ENCODE assay signal across 26 mouse cellular contexts in the genomic region with DNA sequence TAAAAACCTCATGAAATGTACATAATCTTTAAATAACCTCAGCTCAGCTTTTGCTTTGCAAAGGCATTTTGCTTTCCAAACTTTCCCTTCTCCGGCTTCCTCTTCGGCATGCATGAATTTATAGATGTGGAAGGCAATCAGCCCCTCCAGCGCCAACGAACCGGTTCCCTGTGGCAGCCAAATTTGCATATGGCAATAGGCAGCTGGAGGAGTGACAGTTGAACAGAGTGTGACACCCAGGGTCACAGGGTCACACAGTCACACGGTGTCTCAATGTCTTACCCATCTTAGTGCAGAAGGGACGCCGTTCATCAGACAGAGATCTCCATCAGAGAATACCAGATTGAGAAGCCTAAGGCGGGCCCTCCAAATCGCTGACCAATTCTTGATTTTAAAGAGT.
"Had no signal": no experiment of that assay in that cellular context is flagged by ENCODE, and none has a peak within 500 bp of the region (broad histone marks: within the 10 kb centered on the region; RNA-seq: fewer than 3 reads in every experiment).

No protein-coding gene starts in this region.

- H3K27me3 ChIP-seq: heart, embryonic 13.5 days; heart, embryonic 15.5 days; hindbrain, embryonic 15.5 days; kidney, embryonic 15.5 days; limb, embryonic 13.5 days; limb, embryonic 15.5 days; liver, embryonic 13.5 days; liver, embryonic 15.5 days had no signal

- H3K9me3 ChIP-seq: heart, embryonic 13.5 days; heart, embryonic 15.5 days; hindbrain, embryonic 15.5 days; kidney, embryonic 15.5 days; limb, embryonic 13.5 days; limb, embryonic 15.5 days; liver, embryonic 13.5 days; liver, embryonic 15.5 days had no signal

- H3K9ac ChIP-seq: heart, embryonic 13.5 days; heart, embryonic 15.5 days; hindbrain, embryonic 15.5 days; kidney, embryonic 15.5 days; limb, embryonic 13.5 days; limb, embryonic 15.5 days; liver, embryonic 13.5 days; liver, embryonic 15.5 days had no signal

- H3K4me1 ChIP-seq: heart, embryonic 13.5 days; heart, embryonic 15.5 days; hindbrain, embryonic 15.5 days; kidney, embryonic 15.5 days; liver, embryonic 13.5 days; liver, embryonic 15.5 days had no signal

- H3K4me3 ChIP-seq: heart, adult 2 months; heart, embryonic 13.5 days; heart, embryonic 15.5 days; hindbrain, embryonic 15.5 days; kidney, embryonic 15.5 days; limb, embryonic 13.5 days; limb, embryonic 15.5 days; liver, embryonic 13.5 days; liver, embryonic 15.5 days had no signal

- ATAC-seq: hindbrain, postnatal 0 days; intestine, embryonic 16.5 days had no signal

- H3K27ac ChIP-seq: heart, adult 2 months; heart, embryonic 13.5 days; heart, embryonic 15.5 days; hindbrain, embryonic 15.5 days; hindbrain, postnatal 0 days; kidney, embryonic 15.5 days; kidney, postnatal 0 days; limb, embryonic 13.5 days; limb, embryonic 15.5 days; liver, embryonic 13.5 days; liver, embryonic 15.5 days had no signal

- DNase-seq: gastrocnemius, postnatal 14 days; gastrocnemius, postnatal 36 days; heart, adult 11 months; heart, adult 2 months; heart, postnatal 14 days; heart, postnatal 36 days; kidney, adult 11 months; kidney, adult 2 months; kidney, adult 9 months; kidney, postnatal 14 days; kidney, postnatal 36 days; layer of hippocampus, adult 9-11 months; layer of hippocampus, postnatal 36 days; left cerebral cortex, postnatal 4 days; liver, embryonic 13.5 days had no signal

- H3K4me2 ChIP-seq: heart, embryonic 11.5 days; heart, embryonic 13.5 days; heart, embryonic 15.5 days; hindbrain, embryonic 15.5 days; kidney, embryonic 15.5 days; limb, embryonic 13.5 days; limb, embryonic 15.5 days; liver, embryonic 13.5 days; liver, embryonic 15.5 days had no signal

- H3K36me3 ChIP-seq: heart, embryonic 13.5 days; heart, embryonic 15.5 days; hindbrain, embryonic 15.5 days; kidney, embryonic 15.5 days; limb, embryonic 13.5 days; limb, embryonic 15.5 days; liver, embryonic 13.5 days; liver, embryonic 15.5 days had no signal
